Mouse (Mus musculus) CH12.LX (cell line): ENCODE data around the gene Ints5. TPM values are rescaled to one million over a fixed set of nuclear protein-coding genes. Genes with fewer than 3 reads are reported as not detected.

Source experiments
- DNase-seq: peaks from one replicate; pipeline ENCODE4 v3.0.0-alpha.2; 2013; ENCODE audit errors: extremely low read depth
- H3K27ac ChIP-seq: 2 replicates; pipeline ENCODE4 v1.5.1; 2012; ENCODE audit warnings: low read depth, mild to moderate bottlenecking, control low read depth, moderate library complexity; ENCODE audit not compliant: insufficient read depth
- H3K27me3 ChIP-seq: replicated peaks from 2 replicates; pipeline ENCODE3; 2012; ENCODE audit warnings: inconsistent platforms
- H3K36me3 ChIP-seq, 2 experiments: replicated peaks in 1 of 2; 2 replicates each; pipeline versions ENCODE3 to v1.6.1; 2012; ENCODE audit warnings: inconsistent platforms in 1 of 2, low read length in 1 of 2, mild to moderate bottlenecking in 1 of 2, mixed read lengths in 1 of 2, moderate library complexity in 1 of 2; ENCODE audit not compliant: control insufficient read depth in 1 of 2, insufficient read depth in 1 of 2
- H3K4me1 ChIP-seq, 2 experiments: 2 replicates each; pipeline ENCODE4 v1.6.1; 2012; ENCODE audit warnings: inconsistent platforms in 1 of 2, moderate library complexity in 1 of 2; ENCODE audit not compliant: insufficient read depth in 2 of 2, control insufficient read depth in 1 of 2
- H3K4me2 ChIP-seq: 2 replicates; pipeline ENCODE4 v1.6.1; 2012; ENCODE audit warnings: low read depth, mild to moderate bottlenecking, control low read depth; ENCODE audit not compliant: poor library complexity, insufficient read depth, severe bottlenecking
- H3K4me3 ChIP-seq, 3 experiments: fragments of 150-350 bp in 1 of 3; sonication (generic) in 1 of 3; replicated peaks in 1 of 3; 2 replicates each; pipeline versions ENCODE3 to v1.5.1; 2011 to 2012; ENCODE audit warnings: low read depth in 2 of 3, low read length in 2 of 3, mild to moderate bottlenecking in 2 of 3, moderate library complexity in 2 of 3, control low read depth in 1 of 3, improper control_type of control experiment in 1 of 3, inconsistent platforms in 1 of 3, mixed read lengths in 1 of 3; ENCODE audit not compliant: poor library complexity in 1 of 3
- H3K79me2 ChIP-seq: replicated peaks from 2 replicates; pipeline ENCODE4 v1.6.1; 2012; ENCODE audit warnings: mild to moderate bottlenecking, moderate library complexity; ENCODE audit not compliant: control insufficient read depth, poor library complexity, insufficient read depth, severe bottlenecking; ENCODE audit errors: extremely low read depth
- H3K9ac ChIP-seq: 2 replicates; pipeline ENCODE4 v1.6.1; 2012; ENCODE audit warnings: low read depth, mild to moderate bottlenecking, control low read depth, moderate library complexity; ENCODE audit not compliant: insufficient read depth
- H3K9me3 ChIP-seq: replicated peaks from 2 replicates; pipeline ENCODE3; 2012; ENCODE audit warnings: low read length, inconsistent platforms, mixed read lengths
- BHLHE40 ChIP-seq: IDR thresholded peaks from 2 replicates; pipeline ENCODE4 v1.6.1; 2011; ENCODE audit warnings: mild to moderate bottlenecking, low read depth, low read length, improper control_type of control experiment
- CHD1 ChIP-seq: IDR thresholded peaks from 2 replicates; pipeline ENCODE4 v1.6.1; 2012; ENCODE audit warnings: low read depth, low read length, improper control_type of control experiment, inconsistent platforms
- CHD2 ChIP-seq: IDR thresholded peaks from 2 replicates; pipeline ENCODE4 v1.6.1; 2011; ENCODE audit warnings: low read length, improper control_type of control experiment
- CTCF ChIP-seq, 2 experiments: IDR thresholded peaks in 1 of 2; conservative IDR thresholded peaks in 1 of 2; 2 replicates each; pipeline ENCODE4 v1.5.1; 2011 to 2012; ENCODE audit warnings: low read depth in 2 of 2, low read length in 2 of 2, improper control_type of control experiment in 1 of 2, inconsistent platforms in 1 of 2, mild to moderate bottlenecking in 1 of 2, moderate library complexity in 1 of 2
- E2F4 ChIP-seq: IDR thresholded peaks from 2 replicates; pipeline ENCODE4 v1.6.1; 2011; ENCODE audit warnings: low read depth, low read length, improper control_type of control experiment; ENCODE audit not compliant: insufficient replicate concordance
- ELF1 ChIP-seq: IDR thresholded peaks from 2 replicates; pipeline ENCODE4 v1.6.1; 2014; ENCODE audit warnings: low read depth, mild to moderate bottlenecking, inconsistent platforms, low read length, improper control_type of control experiment
- EP300 ChIP-seq: IDR thresholded peaks from 2 replicates; pipeline ENCODE4 v1.6.1; 2011; ENCODE audit warnings: low read length, improper control_type of control experiment
- ETS1 ChIP-seq: conservative IDR thresholded peaks from 2 replicates; pipeline ENCODE4 v1.6.1; 2012; ENCODE audit warnings: low read depth, mild to moderate bottlenecking, inconsistent platforms, low read length, improper control_type of control experiment, moderate library complexity
- GABPA ChIP-seq: IDR thresholded peaks from 2 replicates; pipeline ENCODE4 v1.6.1; 2012; ENCODE audit warnings: low read depth, low read length, improper control_type of control experiment, inconsistent platforms; ENCODE audit not compliant: insufficient replicate concordance
- HCFC1 ChIP-seq: IDR thresholded peaks from 2 replicates; pipeline ENCODE4 v1.6.1; 2012; ENCODE audit warnings: low read depth, mild to moderate bottlenecking, inconsistent platforms, low read length, improper control_type of control experiment
- IRF4 ChIP-seq: IDR thresholded peaks from 2 replicates; pipeline ENCODE4 v1.6.1; 2014; ENCODE audit warnings: low read depth, mild to moderate bottlenecking, inconsistent platforms, low read length, improper control_type of control experiment
- JUN ChIP-seq: IDR thresholded peaks from 2 replicates; pipeline ENCODE4 v1.6.1; 2011; ENCODE audit warnings: low read depth, mild to moderate bottlenecking, low read length, improper control_type of control experiment, moderate library complexity; ENCODE audit not compliant: insufficient read depth
- JUND ChIP-seq: conservative IDR thresholded peaks from 2 replicates; pipeline ENCODE4 v1.6.1; 2011; ENCODE audit warnings: low read depth, low read length, improper control_type of control experiment
- KAT2A ChIP-seq: IDR thresholded peaks from 2 replicates; pipeline ENCODE4 v1.6.1; 2012; ENCODE audit warnings: low read length, improper control_type of control experiment, inconsistent platforms; ENCODE audit not compliant: insufficient replicate concordance
- MAFK ChIP-seq: IDR thresholded peaks from 2 replicates; pipeline ENCODE4 v1.6.1; 2011; ENCODE audit warnings: low read length, improper control_type of control experiment; ENCODE audit not compliant: insufficient replicate concordance
- MAX ChIP-seq: IDR thresholded peaks from 2 replicates; pipeline ENCODE4 v1.6.1; 2011; ENCODE audit warnings: low read length, improper control_type of control experiment
- MAZ ChIP-seq: IDR thresholded peaks from 2 replicates; pipeline ENCODE4 v1.6.1; 2012; ENCODE audit warnings: low read depth, mild to moderate bottlenecking, inconsistent platforms, low read length, improper control_type of control experiment, moderate library complexity
- MEF2A ChIP-seq: IDR thresholded peaks from 2 replicates; pipeline ENCODE4 v1.6.1; 2014; ENCODE audit warnings: low read depth, mild to moderate bottlenecking, inconsistent platforms, low read length, improper control_type of control experiment, borderline replicate concordance
- MXI1 ChIP-seq: IDR thresholded peaks from 2 replicates; pipeline ENCODE4 v1.6.1; 2011; ENCODE audit warnings: mild to moderate bottlenecking, low read depth, low read length, improper control_type of control experiment
- NELFE ChIP-seq: IDR thresholded peaks from 2 replicates; pipeline ENCODE4 v1.6.1; 2011; ENCODE audit warnings: low read depth, low read length, improper control_type of control experiment
- NRF1 ChIP-seq: IDR thresholded peaks from 2 replicates; pipeline ENCODE4 v1.6.1; 2014; ENCODE audit warnings: low read depth, mild to moderate bottlenecking, inconsistent platforms, low read length, improper control_type of control experiment, moderate library complexity
- PAX5 ChIP-seq: IDR thresholded peaks from 2 replicates; pipeline ENCODE4 v1.6.1; 2012; ENCODE audit warnings: low read length, inconsistent platforms, mixed read lengths
- POLR2A ChIP-seq: IDR thresholded peaks from 2 replicates; pipeline ENCODE4 v1.6.1; 2011; ENCODE audit warnings: low read depth, mild to moderate bottlenecking, improper control_type of control experiment, low read length
- TBP ChIP-seq: conservative IDR thresholded peaks from 2 replicates; pipeline ENCODE4 v1.6.1; 2011; ENCODE audit warnings: low read depth, low read length, improper control_type of control experiment
- TCF12 ChIP-seq: IDR thresholded peaks from 2 replicates; pipeline ENCODE4 v1.6.1; 2014; ENCODE audit warnings: low read depth, mild to moderate bottlenecking, inconsistent platforms, low read length, improper control_type of control experiment
- ZC3H11A ChIP-seq: IDR thresholded peaks from 2 replicates; pipeline ENCODE4 v1.6.1; 2012; ENCODE audit warnings: low read depth, mild to moderate bottlenecking, inconsistent platforms, low read length, improper control_type of control experiment
- ZKSCAN1 ChIP-seq: IDR thresholded peaks from 2 replicates; pipeline ENCODE4 v1.6.1; 2012; ENCODE audit warnings: low read depth, inconsistent platforms, low read length, improper control_type of control experiment, borderline replicate concordance
- dilution Hi-C: fragments of 300-500 bp; cut with MboI; formaldehyde crosslinking; loops from 2 replicates; pipeline ENCODE4 v1.14.3; 2020; ENCODE audit warnings: low sequenced_read_pairs; ENCODE audit not compliant: extremely low pct_unique_long_range_greater_than_20kb, extremely low pct_ligation_motif_present
- in situ Hi-C: fragments of 300-500 bp; cut with MboI; formaldehyde crosslinking; loops from 3 replicates; pipeline ENCODE4 v1.14.3; 2019; ENCODE audit warnings: low sequenced_read_pairs, low pct_ligation_motif_present, low pct_unique_long_range_greater_than_20kb, mixed read lengths
- polyA plus RNA-seq: library from polyadenylated mRNA; unstranded; fragments of >175 nt; gene quantifications from 2 replicates; pipeline ENCODE4 v1.2.1, GENCODE M21; 2012; ENCODE audit warnings: low read depth; ENCODE audit not compliant: insufficient read length
- total RNA-seq, 2 experiments: library from RNA; depleted of rRNA; stranded (reverse); fragments of 300-350 nt in 1 of 2; fragments of >200 nt in 1 of 2; gene quantifications; 2 replicates each; pipeline ENCODE4 v1.2.3; 2012 to 2014

The Ints5 gene
- total and polyA plus RNA-seq, 3 experiments = 17.2 to 38.9 (median 38.0) TPM

DNA sequence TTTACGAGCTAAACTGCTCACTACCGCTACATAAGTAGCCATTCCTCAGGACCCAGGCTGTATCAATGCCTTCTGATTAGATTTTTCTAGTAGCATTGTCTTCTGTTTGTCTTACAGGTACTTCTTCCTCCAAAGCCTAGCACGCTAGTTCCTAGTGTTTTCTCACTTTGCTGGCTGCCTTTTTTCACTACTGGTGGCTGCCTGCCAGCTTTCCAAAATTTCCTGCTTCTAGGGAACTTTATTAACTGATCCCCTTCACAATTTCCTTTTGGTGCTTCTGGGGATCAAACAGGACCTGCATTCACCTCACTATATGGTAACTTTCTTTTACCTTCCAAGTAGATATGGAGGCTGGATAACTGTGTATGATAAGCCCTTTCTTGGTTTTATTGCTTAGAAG is 6.3 kb downstream of the Ints5 start:
- no peak for DNase-seq
- peak overlapping the region; percentile 82 to 99 (median 99) for H3K4me3 ChIP-seq
- in situ Hi-C loops = loop anchor here (5.0 kb wide), 1 partner anchor 38 kb away; no protein-coding TSS in a partner anchor
- peaks cover 69% of the 10 kb centered on the region for H3K79me2 ChIP-seq
- dilution Hi-C loops = no loop called here
- H3K4me1 ChIP-seq = peaks cover 32 to 68% of the 10 kb centered on the region in 2 experiments
- peak overlapping the region; percentile 85 for H3K9ac ChIP-seq
- H3K9me3 ChIP-seq = no peaks in the 10 kb centered on the region
- H3K27me3 ChIP-seq = no peaks in the 10 kb centered on the region
- H3K4me2 ChIP-seq = peak overlapping the region; percentile 96
- TF ChIP-seq HCFC1 (no peak), POLR2A (no peak), ETS1 (no peak), MAX (no peak), KAT2A (no peak), PAX5 (no peak), NELFE (no peak), MAZ (no peak)
- H3K27ac ChIP-seq = no peak overlapping the region
- peaks cover 33 to 52% of the 10 kb centered on the region in 2 experiments for H3K36me3 ChIP-seq

- H3K9ac ChIP-seq = no peak overlapping the region
- H3K79me2 ChIP-seq = peaks cover 57% of the 10 kb centered on the region
- dilution Hi-C loops (no loop called here), in situ Hi-C loops (no loop called here)
- peak overlapping the region; percentile 18 for H3K27ac ChIP-seq
- no peaks in the 10 kb centered on the region for H3K27me3 ChIP-seq
- H3K4me1 ChIP-seq = peaks cover 18 to 34% of the 10 kb centered on the region in 2 experiments
- peak; percentile 38; the same call in 1 of the 2 replicates for TF ChIP-seq ETS1
- no peak for TF ChIP-seq MAX
- peak; percentile 82 for TF ChIP-seq IRF4
- no peak for TF ChIP-seq NELFE
- TF ChIP-seq E2F4 = no peak
- no peak for TF ChIP-seq MAFK
- peak; percentile 82 for TF ChIP-seq EP300
- TF ChIP-seq CHD1 = no peak
- no peak for TF ChIP-seq GABPA
- TF ChIP-seq ELF1 = no peak
- no peak for TF ChIP-seq CTCF (conservative IDR thresholded peaks at IDR 0.05 in 1 of 2, IDR thresholded peaks at IDR 0.05 in 1 of 2; ENCODE audit: low read depth in 2 of 2, low read length in 2 of 2)
- TF ChIP-seq ZC3H11A = no peak
- TF ChIP-seq MAZ = no peak
- peak; percentile 92 for TF ChIP-seq JUN
- no peak for TF ChIP-seq BHLHE40
- TF ChIP-seq CHD2 = no peak
- TF ChIP-seq TCF12 = no peak
- TF ChIP-seq MXI1 = no peak
- no peak for TF ChIP-seq HCFC1
- TF ChIP-seq KAT2A = no peak
- no peak for TF ChIP-seq TBP
- no peak for TF ChIP-seq ZKSCAN1
- TF ChIP-seq NRF1 = no peak
- TF ChIP-seq JUND = peak; percentile 82
- peak; percentile 89 for TF ChIP-seq MEF2A
- TF ChIP-seq, all 38 proteins: peak for 6
- H3K4me3 ChIP-seq = no peak overlapping the region
- no peaks in the 10 kb centered on the region for H3K9me3 ChIP-seq
- peaks cover 51 to 76% of the 10 kb centered on the region in 2 experiments for H3K36me3 ChIP-seq
- H3K4me2 ChIP-seq = no peak overlapping the region
- DNase-seq = no peak
These were observed 10.6 kb downstream of the Ints5 start for GRCm38 (mm10) chr19:8903412-8903811.
